Mouse (Mus musculus) c-Kit-positive CD71-positive TER-119-positive erythroid progenitor cells, embryonic 14.5 days (primary cell): ENCODE results near the gene Mcrip1.
"Not testable (repeated sequence)": the region's sequence is repeated elsewhere in the genome, so short reads cannot be mapped to it uniquely, and the experiment has no call there.

Source experiments
- DNase-seq: peaks from one replicate; pipeline ENCODE4 v3.0.0-alpha.2; 2013; ENCODE audit warnings: low spot score

The Mcrip1 gene

GRCm38 (mm10) chr11:120575046-120575445 is 25.5 kb upstream of the Mcrip1 start:
- no peak for DNase-seq

DNA sequence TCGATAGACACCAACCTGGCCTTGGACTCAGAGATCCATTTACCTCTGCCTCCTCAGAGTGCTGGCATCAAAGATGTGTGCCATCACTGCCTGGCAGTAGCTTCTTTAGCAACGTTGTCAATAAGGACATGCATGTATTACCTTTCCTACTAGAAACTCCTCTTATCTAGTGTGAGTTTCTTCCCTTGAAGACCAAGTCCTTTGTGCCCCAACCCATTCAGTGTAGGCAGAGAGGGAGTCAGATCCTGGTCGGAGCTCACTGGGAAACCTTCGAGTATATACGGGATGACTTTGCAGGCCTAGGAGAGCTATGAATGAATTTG is 24.7 kb upstream of the Mcrip1 start:
- DNase-seq = no peak

- no peak for DNase-seq
Measured at GRCm38 (mm10) chr11:120573585-120574277, 24.2 kb upstream of the Mcrip1 start.

DNA sequence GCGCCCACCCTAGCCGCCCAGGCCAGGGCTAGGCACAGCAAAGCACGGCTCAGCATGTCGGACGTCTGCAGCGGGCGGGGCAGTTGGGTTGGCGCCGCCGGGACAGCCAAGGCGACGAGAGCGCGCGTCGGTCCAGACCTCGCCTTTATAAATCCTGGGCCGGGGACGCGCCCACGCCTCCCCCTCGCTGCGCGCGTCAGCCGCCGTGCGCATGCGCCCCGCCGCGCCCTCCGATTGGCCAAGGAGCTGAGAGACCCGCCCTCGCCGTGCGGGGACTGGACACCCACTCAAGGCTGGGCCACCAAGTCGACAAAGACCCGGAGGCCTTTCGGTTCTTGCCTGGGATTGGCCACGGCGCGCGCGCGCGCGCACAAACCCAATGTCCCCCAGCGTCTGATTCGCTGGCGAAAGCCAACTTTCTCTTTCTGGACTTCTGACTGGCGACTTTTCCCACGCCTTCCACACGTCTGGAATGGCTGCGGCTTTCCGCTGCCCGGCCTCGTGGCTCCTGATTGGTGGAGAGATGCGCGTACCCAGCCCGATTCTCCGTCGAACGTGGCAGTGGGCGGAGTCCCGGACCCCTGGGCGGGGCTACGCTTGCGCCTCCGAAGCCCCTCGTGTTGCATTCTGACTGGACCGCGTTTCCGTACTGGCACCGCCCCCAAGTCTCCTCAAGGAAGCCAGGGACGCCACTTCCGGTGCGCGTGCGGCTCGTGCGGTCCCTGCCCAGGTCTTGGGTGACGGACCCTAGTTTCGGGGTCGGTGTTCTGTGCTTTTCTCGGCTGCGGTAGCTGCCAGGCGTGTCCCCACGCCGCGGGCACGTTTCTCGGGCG is 23.4 kb upstream of the Mcrip1 start, which contains the start of gene P4hb:
Gene P4hb (minus strand): TSS at position 502 of the 833 bp plus-strand sequence.
- peak; percentile 98 for DNase-seq

DNA sequence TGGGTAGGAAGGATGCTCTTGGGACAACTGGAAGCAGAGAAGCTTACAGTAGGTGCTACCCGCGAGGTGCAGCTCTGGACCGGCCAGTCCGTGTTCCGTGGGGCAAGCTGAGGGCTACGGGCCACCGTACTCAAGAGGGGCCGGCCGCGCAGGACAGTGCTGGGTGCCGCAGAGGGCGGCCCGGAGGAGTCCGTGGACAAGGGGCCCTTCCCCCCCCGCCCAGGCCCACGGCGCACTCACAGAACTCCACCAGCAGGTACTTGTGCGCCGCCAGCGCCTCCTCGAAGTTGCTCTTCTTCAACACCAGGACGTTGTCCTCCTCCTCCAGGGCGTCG is 22.9 kb upstream of the Mcrip1 start:
- no peak for DNase-seq

DNA sequence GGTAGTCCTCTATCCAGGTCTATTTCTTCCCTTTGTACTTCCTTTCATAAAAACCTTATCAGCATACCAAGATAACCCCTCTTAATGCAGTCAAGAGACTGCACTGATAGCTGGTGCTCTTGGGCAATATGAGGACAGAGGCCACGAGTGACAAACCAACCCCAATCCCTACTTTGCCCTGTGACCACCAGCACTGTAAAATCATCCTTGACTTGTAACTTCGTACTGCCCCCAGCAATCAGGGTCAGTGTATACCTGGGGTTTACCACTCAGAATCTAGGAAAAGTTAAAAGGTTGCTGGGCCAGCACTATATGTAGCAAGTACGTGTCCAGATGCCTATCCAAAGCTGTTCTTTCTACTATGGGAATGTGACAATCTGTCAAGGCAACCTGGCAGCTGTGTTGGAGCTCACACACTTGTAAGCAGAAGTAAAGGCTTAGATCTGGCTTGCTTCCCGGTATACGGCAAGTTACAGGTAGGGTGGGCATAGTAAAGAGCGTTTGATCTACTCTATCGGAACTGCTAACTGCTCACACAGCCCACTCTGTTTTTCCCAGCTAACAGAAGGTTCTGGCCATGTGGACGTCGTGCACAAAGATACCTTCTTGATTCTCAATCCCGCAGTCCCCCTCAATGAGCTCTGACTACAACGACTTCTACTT is 22.4 kb upstream of the Mcrip1 start:
- DNase-seq = no peak

- no peak for DNase-seq
Measured at GRCm38 (mm10) chr11:120571122-120571521, 21.6 kb upstream of the Mcrip1 start.

DNA sequence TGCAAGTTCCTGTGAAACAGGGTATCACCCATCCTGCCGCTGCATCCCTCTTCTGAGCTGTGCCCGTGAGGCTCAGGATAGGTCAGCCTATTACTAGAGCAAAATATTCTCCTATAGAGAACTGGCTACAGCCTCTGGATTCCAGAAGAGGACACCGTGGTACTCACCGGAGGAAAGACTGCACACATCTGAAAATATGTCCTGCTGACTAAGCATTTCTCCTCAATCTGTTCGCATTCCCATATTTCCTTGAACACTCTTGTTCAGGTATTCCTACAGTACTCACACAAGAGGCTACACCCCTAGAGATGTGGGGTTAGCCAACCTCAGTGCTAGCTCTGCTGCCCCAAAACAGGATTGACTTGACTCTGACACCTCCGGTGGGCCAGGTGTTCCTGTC is 18.8 kb upstream of the Mcrip1 start:
- DNase-seq = no peak

DNA sequence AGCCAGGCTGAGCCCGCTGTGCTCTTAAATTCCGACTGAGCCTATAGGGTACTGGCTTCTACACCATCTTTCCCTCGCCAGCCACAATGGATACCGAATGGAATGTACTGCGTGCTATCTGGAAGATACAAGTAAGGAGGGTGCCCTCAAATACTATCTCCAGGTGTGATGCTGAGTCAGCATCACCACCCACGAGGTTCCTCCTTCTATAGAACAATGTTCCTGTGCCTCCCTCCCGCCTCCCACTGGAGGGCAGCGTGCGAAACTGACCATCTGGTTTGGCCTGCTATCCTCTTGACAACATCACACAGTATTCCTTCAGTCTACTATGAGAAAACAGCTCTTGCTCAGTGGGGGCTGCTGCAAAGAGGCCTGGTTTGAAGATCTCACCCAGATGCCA is 15.6 kb upstream of the Mcrip1 start:
- no peak for DNase-seq

DNA sequence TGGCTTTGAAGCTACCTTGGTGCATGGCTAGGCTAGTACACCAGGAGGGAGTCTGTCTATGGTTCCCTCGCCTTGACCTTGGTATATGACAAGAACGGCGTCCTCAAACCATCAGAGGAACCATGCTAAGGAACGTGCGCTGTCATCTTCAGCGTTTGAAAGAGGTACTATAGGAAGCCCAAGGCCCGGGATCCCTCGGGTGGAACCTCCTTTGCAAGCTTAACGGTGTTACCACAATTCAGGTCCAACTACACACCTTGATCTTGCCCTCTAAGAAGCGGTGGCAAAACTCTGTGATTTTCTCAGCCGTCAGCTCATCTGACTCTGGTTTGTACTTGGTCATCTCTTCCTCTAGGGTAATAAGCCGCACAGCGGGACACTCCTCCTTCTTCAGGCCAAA is 13.4 kb upstream of the Mcrip1 start:
- no peak for DNase-seq

DNA sequence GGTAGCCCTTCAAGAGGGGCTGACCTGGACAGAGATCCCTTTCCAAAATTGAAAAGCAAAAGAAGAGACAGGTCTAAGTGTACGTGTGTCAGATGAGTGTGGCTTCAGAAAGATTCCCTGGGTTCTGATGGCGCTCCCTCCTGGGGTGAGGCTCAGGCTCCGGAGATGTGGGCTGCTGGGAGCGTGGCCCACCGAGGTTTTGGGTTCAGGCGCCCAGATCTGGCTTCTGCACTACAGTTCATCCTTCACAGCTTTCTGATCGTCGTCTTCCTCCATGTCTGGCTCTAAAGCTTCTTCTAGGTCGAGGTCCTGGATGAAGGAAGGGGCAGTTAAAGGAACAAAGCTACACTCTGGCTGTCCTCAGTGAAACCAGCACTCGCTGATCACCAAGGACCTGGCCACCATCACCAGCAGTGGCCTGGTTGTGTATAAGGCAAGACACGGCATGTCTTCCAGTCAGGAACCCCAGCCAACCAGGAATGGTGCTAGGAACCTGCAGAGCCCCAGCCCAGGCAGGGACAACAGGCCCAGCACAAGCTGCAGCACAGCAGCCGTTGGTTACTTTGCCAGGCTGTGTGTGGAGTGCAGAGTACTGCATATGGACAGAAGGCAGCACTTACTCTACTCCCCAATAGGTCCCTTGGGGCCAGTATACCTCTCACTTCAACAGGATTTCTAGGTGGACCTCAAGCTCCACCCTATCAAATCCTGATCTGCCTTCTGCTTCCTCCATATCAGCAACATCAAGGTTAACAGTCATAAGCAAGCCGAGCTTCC is 11.6 kb upstream of the Mcrip1 start:
- DNase-seq = no peak

- DNase-seq = not testable (repeated sequence)
Measured at GRCm38 (mm10) chr11:120558843-120559242, 9.3 kb upstream of the Mcrip1 start.

DNA sequence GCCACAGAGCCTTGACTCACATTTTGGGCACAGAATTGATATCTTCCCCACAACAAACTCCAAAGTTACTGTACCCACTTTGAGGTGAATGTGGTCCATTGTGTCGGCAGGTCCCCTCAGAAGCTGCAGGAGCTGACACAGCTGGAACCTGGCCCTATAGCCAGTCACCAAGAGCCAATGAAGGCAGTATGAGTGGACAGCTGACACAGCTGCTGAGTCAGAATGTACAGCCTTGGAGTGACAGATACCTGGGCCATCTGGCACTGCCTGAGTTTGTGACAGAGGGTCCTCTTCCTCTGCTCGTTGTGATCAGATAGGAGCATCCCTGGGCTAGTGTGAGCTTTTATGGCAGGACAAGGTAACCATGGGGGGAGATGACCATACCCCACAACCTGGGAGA is 5.7 kb upstream of the Mcrip1 start:
- DNase-seq = no peak

DNA sequence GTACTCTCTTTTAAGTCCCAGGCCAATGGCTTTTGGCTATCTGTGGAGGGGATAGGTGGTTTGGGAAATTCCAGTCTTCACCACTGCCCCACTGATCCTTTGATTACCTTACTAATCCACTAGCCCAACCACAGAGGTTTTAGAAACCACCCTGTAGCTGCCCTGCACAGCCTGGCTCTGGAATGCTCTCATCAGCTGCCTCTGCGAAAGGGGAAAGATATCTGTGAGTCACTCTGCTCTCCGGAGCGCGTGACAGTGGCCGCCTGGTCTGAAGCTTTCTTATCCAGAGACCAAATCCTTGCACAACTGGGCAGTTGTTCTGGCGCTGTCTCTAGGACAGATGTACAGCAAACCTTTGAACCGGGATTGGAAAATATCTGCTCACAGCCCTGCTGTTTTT is 5.3 kb upstream of the Mcrip1 start:
- no peak for DNase-seq

DNA sequence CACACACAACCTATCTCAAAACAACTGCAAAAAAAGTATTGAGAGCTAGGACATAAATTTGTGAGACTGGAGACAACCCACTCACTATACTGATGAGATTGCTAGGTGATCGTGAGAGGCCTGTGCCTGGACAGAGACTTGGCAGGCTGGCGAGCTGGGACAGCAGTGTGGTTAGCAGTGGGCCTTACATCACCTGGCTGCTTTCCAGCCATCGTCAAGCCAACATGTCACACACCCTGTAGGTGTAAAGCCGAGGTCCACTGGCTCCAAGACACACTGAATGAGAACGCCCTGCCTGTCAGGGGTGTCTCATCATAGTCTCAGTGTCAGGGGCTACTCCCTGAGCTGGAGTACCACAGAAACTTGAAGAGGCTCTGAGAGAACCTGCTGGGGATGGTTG is 3.2 kb upstream of the Mcrip1 start:
- DNase-seq = no peak

GRCm38 (mm10) chr11:120550810-120551440 is 1.4 kb upstream of the Mcrip1 start, which contains the start of gene Ppp1r27:
Gene Ppp1r27, minus strand, starts transcription at chr11:120551132.
- no peak for DNase-seq

- DNase-seq = no peak
Measured at GRCm38 (mm10) chr11:120549986-120550809, 671 bp upstream of the Mcrip1 start.

GRCm38 (mm10) chr11:120548786-120549167 is 750 bp downstream of the Mcrip1 start:
- DNase-seq = peak; percentile 16

DNA sequence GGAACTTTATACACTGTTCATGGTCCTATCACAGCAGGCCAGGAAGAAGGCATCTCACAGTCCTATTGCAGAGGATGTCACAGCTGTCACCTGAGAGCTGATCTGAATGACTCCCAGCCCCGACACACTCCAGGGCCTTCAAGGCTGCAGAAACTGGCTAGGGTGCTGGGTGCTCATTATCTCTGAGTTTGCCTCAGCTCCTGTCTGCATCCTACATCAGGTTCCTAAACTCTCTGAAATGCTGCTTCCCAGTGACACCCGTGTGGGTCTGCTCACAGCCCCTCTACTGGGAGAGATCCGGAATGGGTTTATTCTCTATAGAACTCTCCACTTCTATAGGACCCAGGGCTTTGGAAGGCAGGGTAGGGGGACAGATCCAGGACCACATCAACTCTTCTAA is 1.3 kb downstream of the Mcrip1 start:
- DNase-seq = no peak

- no peak for DNase-seq
Measured at GRCm38 (mm10) chr11:120547469-120547868, 2.1 kb downstream of the Mcrip1 start.

GRCm38 (mm10) chr11:120545964-120546363 is 3.6 kb downstream of the Mcrip1 start:
- no peak for DNase-seq
